Mouse (Mus musculus) kidney, embryonic 14.5 days (tissue): ENCODE data around the gene Trim40. TPM values are rescaled to one million over a fixed set of nuclear protein-coding genes. Genes with fewer than 3 reads are reported as not detected.

Experiments used
- ATAC-seq: fragments of 200-750 bp; cut with Nextera tagmentation; 2 replicates; pipeline ENCODE4 v1.8.0; 2017; ENCODE audit warnings: moderate number of reproducible peaks, mild to moderate bottlenecking, moderate TSS enrichment, moderate library complexity; ENCODE audit not compliant: low FRiP score, low TSS enrichment
- H3K27ac ChIP-seq: fragments of 300-500 bp; sonication (generic); 2 replicates; pipeline ENCODE4 v1.5.1; 2014; ENCODE audit warnings: low read depth, mild to moderate bottlenecking, low read length, moderate library complexity, mixed read lengths
- H3K27me3 ChIP-seq: fragments of 300-500 bp; sonication (generic); 2 replicates; pipeline ENCODE4 v1.6.1; 2014; ENCODE audit warnings: mild to moderate bottlenecking, low read length; ENCODE audit not compliant: control insufficient read depth, insufficient read depth
- H3K36me3 ChIP-seq: fragments of 300-500 bp; sonication (generic); 2 replicates; pipeline ENCODE4 v1.6.1; 2014; ENCODE audit warnings: low read length, mixed read lengths; ENCODE audit not compliant: control insufficient read depth, insufficient read depth
- H3K4me1 ChIP-seq: fragments of 300-500 bp; sonication (generic); 2 replicates; pipeline ENCODE4 v1.6.1; 2014; ENCODE audit warnings: low read length, mixed read lengths; ENCODE audit not compliant: control insufficient read depth, insufficient read depth
- H3K4me2 ChIP-seq: fragments of 300-500 bp; sonication (generic); replicated peaks from 2 replicates; pipeline ENCODE4 v1.6.1; 2014; ENCODE audit warnings: low read depth, mild to moderate bottlenecking, low read length
- H3K4me3 ChIP-seq: fragments of 300-500 bp; sonication (generic); 2 replicates; pipeline ENCODE4 v1.5.1; 2014; ENCODE audit warnings: mild to moderate bottlenecking, low read length
- H3K9ac ChIP-seq: fragments of 300-500 bp; sonication (generic); 2 replicates; pipeline ENCODE4 v1.6.1; 2014; ENCODE audit warnings: low read depth, mild to moderate bottlenecking, low read length, moderate library complexity
- H3K9me3 ChIP-seq: fragments of 300-500 bp; sonication (generic); 2 replicates; pipeline ENCODE4 v1.6.1; 2016; ENCODE audit warnings: low read length; ENCODE audit not compliant: control insufficient read depth
- WGBS: fragments of 180-500 bp; shearing (Covaris S2); extraction: QIAGEN DNeasy Blood & Tissue Kit; methylation state at CpG from one replicate; pipeline ENCODE4 v1.1.7; 2014; 5-methylcytosine and 5-hydroxymethylcytosine counted together
- polyA plus RNA-seq: library from polyadenylated mRNA; unstranded; fragments of >200 nt; fragmentation: Nextera tagmentation; extraction: Ambion mirVana; gene quantifications from 2 replicates; pipeline ENCODE4 v1.2.1, GENCODE M21; 2014

The Trim40 gene
- polyA plus RNA-seq, 1 experiment from 2014 or later = not detected

GRCm38 (mm10) chr17:36869955-36870810 is 19.7 kb downstream of the Trim40 start:
- Histone ChIP-seq H3K4me3 (no peak overlapping the region), H3K4me2 (no peak overlapping the region)

GRCm38 (mm10) chr17:36869284-36869954 is 20.5 kb downstream of the Trim40 start, which contains the start of gene Trim10:
Gene Trim10 (plus strand): TSS chr17:36869574.
- Histone ChIP-seq H3K9me3 (no peaks in the 10 kb centered on the region), H3K36me3 (no peaks in the 10 kb centered on the region), H3K4me2 (no peak within 1 kb of the TSS), H3K4me3 (no peak within 1 kb of the TSS), H3K27me3 (peaks cover 26% of the 10 kb centered on the region), H3K9ac (no peak within 1 kb of the TSS), H3K4me1 (no peaks in the 10 kb centered on the region), H3K27ac (no peak within 1 kb of the TSS)
- ATAC-seq = no peak
- 88% methylated on average over 4 of the region's 4 CpGs for WGBS

More at GRCm38 (mm10) chr17:36869955-36870810, 19.7 kb downstream of the Trim40 start:
- Histone ChIP-seq H3K36me3 (no peaks in the 10 kb centered on the region), H3K27me3 (peaks cover 22% of the 10 kb centered on the region), H3K4me1 (no peaks in the 10 kb centered on the region), H3K9me3 (no peaks in the 10 kb centered on the region), H3K27ac (no peak overlapping the region), H3K9ac (no peak overlapping the region)
- 81% methylated on average over 25 of the region's 25 CpGs for WGBS
- ATAC-seq = no peak; the same call in 1 of the 2 replicates

GRCm38 (mm10) chr17:36868836-36869235 is 21.1 kb downstream of the Trim40 start:
- Histone ChIP-seq H3K4me3 (no peak overlapping the region), H3K4me1 (no peaks in the 10 kb centered on the region), H3K36me3 (no peaks in the 10 kb centered on the region), H3K4me2 (no peak overlapping the region), H3K27me3 (peaks cover 26% of the 10 kb centered on the region), H3K27ac (no peak overlapping the region), H3K9ac (no peak overlapping the region), H3K9me3 (no peaks in the 10 kb centered on the region)
- 81% methylated on average over 2 of the region's 2 CpGs for WGBS
- no peak for ATAC-seq

GRCm38 (mm10) chr17:36866719-36867527 is 23.0 kb downstream of the Trim40 start, which contains the start of gene Trim15:
Gene Trim15 (minus strand): TSS chr17:36867210.
- Histone ChIP-seq H3K27me3 (peaks cover 26% of the 10 kb centered on the region), H3K36me3 (no peaks in the 10 kb centered on the region), H3K9me3 (no peaks in the 10 kb centered on the region), H3K4me3 (peak within 1 kb of the TSS; percentile 1; the same call in 1 of the 2 replicates), H3K27ac (no peak within 1 kb of the TSS), H3K4me2 (peak within 1 kb of the TSS; percentile 12), H3K4me1 (no peaks in the 10 kb centered on the region), H3K9ac (no peak within 1 kb of the TSS)
- no peak; the same call in 1 of the 2 replicates for ATAC-seq
- 12% methylated on average over 29 of the region's 29 CpGs for WGBS

- no peak overlapping the region for H3K4me2 ChIP-seq
- H3K9ac ChIP-seq = no peak overlapping the region
- H3K9me3 ChIP-seq = no peaks in the 10 kb centered on the region
- 45% methylated on average over 2 of the region's 2 CpGs for WGBS
- no peak for ATAC-seq
- H3K4me1 ChIP-seq = no peaks in the 10 kb centered on the region
- no peak overlapping the region for H3K27ac ChIP-seq
- H3K27me3 ChIP-seq = peaks cover 18% of the 10 kb centered on the region
- peaks cover 18% of the 10 kb centered on the region for H3K36me3 ChIP-seq
- H3K4me3 ChIP-seq = no peak overlapping the region
Observed at GRCm38 (mm10) chr17:36861680-36862079, 28.2 kb downstream of the Trim40 start.

- Histone ChIP-seq H3K27me3 (no peaks in the 10 kb centered on the region), H3K27ac (no peak overlapping the region), H3K4me1 (no peaks in the 10 kb centered on the region), H3K4me2 (no peak overlapping the region), H3K4me3 (no peak overlapping the region), H3K9ac (no peak overlapping the region), H3K9me3 (no peaks in the 10 kb centered on the region), H3K36me3 (peaks cover 46% of the 10 kb centered on the region)
- ATAC-seq = no peak
- WGBS = 88% methylated on average over 3 of the region's 3 CpGs
Observed at GRCm38 (mm10) chr17:36858181-36858580, 31.7 kb downstream of the Trim40 start.

- no peak overlapping the region for H3K4me2 ChIP-seq
- no peaks in the 10 kb centered on the region for H3K27me3 ChIP-seq
- H3K9ac ChIP-seq = no peak overlapping the region
- H3K4me3 ChIP-seq = no peak overlapping the region
- H3K9me3 ChIP-seq = no peaks in the 10 kb centered on the region
- no peak overlapping the region for H3K27ac ChIP-seq
- H3K4me1 ChIP-seq = no peaks in the 10 kb centered on the region
- ATAC-seq = no peak
- peaks cover 65% of the 10 kb centered on the region for H3K36me3 ChIP-seq
- WGBS = 92% methylated on average over 4 of the region's 4 CpGs
Observed at GRCm38 (mm10) chr17:36856236-36856635, 33.7 kb downstream of the Trim40 start.

- peaks cover 70% of the 10 kb centered on the region for H3K36me3 ChIP-seq
- no peak overlapping the region for H3K4me3 ChIP-seq
Observed at GRCm38 (mm10) chr17:36855484-36855883, 34.4 kb downstream of the Trim40 start.

More at GRCm38 (mm10) chr17:36855484-36855883, 34.4 kb downstream of the Trim40 start:
- ATAC-seq = no peak
- Histone ChIP-seq H3K27me3 (no peaks in the 10 kb centered on the region), H3K9me3 (no peaks in the 10 kb centered on the region), H3K9ac (no peak overlapping the region), H3K4me2 (no peak overlapping the region), H3K4me1 (no peaks in the 10 kb centered on the region), H3K27ac (no peak overlapping the region)
- 93% methylated on average over 3 of the region's 3 CpGs for WGBS
